Mouse (Mus musculus) E14TG2a.4 (cell line): ENCODE data around the gene Fkbp4.
"Not testable (repeated sequence)": the region's sequence is repeated elsewhere in the genome, so short reads cannot be mapped to it uniquely, and the experiment has no call there.

Experiments used
- H3K27me3 ChIP-seq: 2 replicates; pipeline ENCODE4 v1.6.1; 2014; ENCODE audit warnings: low read length, control low read depth; ENCODE audit not compliant: insufficient read depth
- H3K36me3 ChIP-seq: 2 replicates; pipeline ENCODE4 v1.6.1; 2014; ENCODE audit warnings: low read length, control low read depth; ENCODE audit not compliant: insufficient read depth
- H3K4me1 ChIP-seq: replicated peaks from 2 replicates; pipeline ENCODE4 v1.6.1; 2014; ENCODE audit warnings: low read depth, low read length, control low read depth
- H3K4me3 ChIP-seq: replicated peaks from 2 replicates; pipeline ENCODE4 v1.5.1; 2014; ENCODE audit warnings: mild to moderate bottlenecking, low read length
- H3K9me3 ChIP-seq: 2 replicates; pipeline ENCODE4 v1.6.1; 2014; ENCODE audit warnings: low read length, control low read depth
- CTCF ChIP-seq: conservative IDR thresholded peaks from 2 replicates; pipeline ENCODE4 v1.5.1; 2014; ENCODE audit warnings: low read length
- NANOG ChIP-seq: IDR thresholded peaks from 2 replicates; pipeline ENCODE4 v1.6.1; 2014; ENCODE audit warnings: borderline replicate concordance, low read length, mixed read lengths
- POU5F1 ChIP-seq: IDR thresholded peaks from 2 replicates; pipeline ENCODE4 v1.6.1; 2014; ENCODE audit warnings: low read length, borderline replicate concordance

Gene Fkbp4

GRCm38 (mm10) chr6:128397574-128398261 lies 40.8 kb downstream of the Fkbp4 start:
- peaks cover 19% of the 10 kb centered on the region for H3K27me3 ChIP-seq
- no peaks in the 10 kb centered on the region for H3K36me3 ChIP-seq
- TF ChIP-seq POU5F1 (no peak), CTCF (no peak), NANOG (no peak)
- no peak overlapping the region for H3K4me3 ChIP-seq
- H3K9me3 ChIP-seq, result no peaks in the 10 kb centered on the region
- H3K4me1 ChIP-seq, result peaks cover 11% of the 10 kb centered on the region; the same call in 1 of the 2 replicates

GRCm38 (mm10) chr6:128390683-128391082 lies 47.8 kb downstream of the Fkbp4 start:
- TF ChIP-seq NANOG (no peak), CTCF (no peak), POU5F1 (no peak)
- Histone ChIP-seq H3K36me3 (no peaks in the 10 kb centered on the region), H3K4me1 (0 out of 2 replicates have a peak, but pooled peaks cover 3% of the 10 kb centered on the region), H3K9me3 (no peaks in the 10 kb centered on the region), H3K4me3 (no peak overlapping the region), H3K27me3 (no peaks in the 10 kb centered on the region)

DNA sequence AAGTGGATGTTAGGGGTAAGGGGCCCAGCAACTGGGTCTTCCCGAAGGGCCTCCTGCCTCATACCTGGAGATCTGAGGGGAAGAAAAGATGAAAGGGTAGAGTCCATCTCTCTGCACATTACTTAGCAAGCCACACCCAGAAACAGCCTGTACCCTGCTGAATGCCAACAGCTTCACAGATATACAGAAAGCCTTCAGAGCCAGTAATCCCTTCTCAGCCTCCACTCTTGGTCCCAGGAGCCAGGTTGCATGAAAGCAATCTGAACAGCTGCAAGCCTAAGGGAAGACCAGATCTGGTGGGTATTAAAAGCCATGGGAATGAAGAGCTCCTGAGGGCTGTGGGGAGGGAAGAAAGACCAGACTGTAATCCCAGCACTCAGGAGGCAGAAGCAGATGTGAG lies 49.3 kb downstream of the Fkbp4 start:
- TF ChIP-seq POU5F1 (no peak), NANOG (no peak), CTCF (no peak)
- no peak overlapping the region for H3K4me3 ChIP-seq
- 0 out of 2 replicates have a peak, but pooled peaks cover 3% of the 10 kb centered on the region for H3K4me1 ChIP-seq

GRCm38 (mm10) chr6:128385026-128385425 lies 53.5 kb downstream of the Fkbp4 start:
- H3K9me3 ChIP-seq, result no peaks in the 10 kb centered on the region
- H3K27me3 ChIP-seq, result peaks cover 9% of the 10 kb centered on the region
- H3K4me1 ChIP-seq, result peaks cover 4% of the 10 kb centered on the region
- TF ChIP-seq POU5F1, result no peak
- no peak for TF ChIP-seq NANOG
- no peak for TF ChIP-seq CTCF
- H3K4me3 ChIP-seq, result no peak overlapping the region
- no peaks in the 10 kb centered on the region for H3K36me3 ChIP-seq

More for the DNA sequence above, 49.3 kb downstream of the Fkbp4 start:
- Histone ChIP-seq H3K36me3 (no peaks in the 10 kb centered on the region), H3K27me3 (no peaks in the 10 kb centered on the region), H3K9me3 (no peaks in the 10 kb centered on the region)

DNA sequence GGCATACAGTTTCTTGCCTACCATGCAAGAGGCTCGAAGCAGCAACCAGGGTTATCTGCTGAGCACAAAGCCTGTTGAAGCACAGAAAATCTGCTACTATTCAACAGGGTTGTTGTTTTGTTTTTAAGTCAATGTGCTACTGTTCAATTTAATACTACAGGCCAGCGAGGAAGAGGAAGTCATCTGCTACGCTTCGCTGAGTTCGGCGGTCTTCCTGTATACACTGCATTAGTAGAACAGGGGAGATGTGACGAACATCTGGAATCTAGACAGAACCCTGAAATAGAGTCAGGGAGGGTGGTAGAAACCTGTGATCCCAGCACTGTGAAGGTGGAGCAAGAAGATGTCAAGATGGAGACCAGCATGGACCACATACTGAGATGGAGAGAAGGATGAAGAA lies 54.7 kb downstream of the Fkbp4 start:
- Histone ChIP-seq H3K36me3 (no peaks in the 10 kb centered on the region), H3K27me3 (peaks cover 16% of the 10 kb centered on the region), H3K4me3 (no peak overlapping the region), H3K4me1 (peaks cover 10% of the 10 kb centered on the region), H3K9me3 (no peaks in the 10 kb centered on the region)
- TF ChIP-seq POU5F1, result no peak
- TF ChIP-seq NANOG, result no peak
- TF ChIP-seq CTCF, result no peak

DNA sequence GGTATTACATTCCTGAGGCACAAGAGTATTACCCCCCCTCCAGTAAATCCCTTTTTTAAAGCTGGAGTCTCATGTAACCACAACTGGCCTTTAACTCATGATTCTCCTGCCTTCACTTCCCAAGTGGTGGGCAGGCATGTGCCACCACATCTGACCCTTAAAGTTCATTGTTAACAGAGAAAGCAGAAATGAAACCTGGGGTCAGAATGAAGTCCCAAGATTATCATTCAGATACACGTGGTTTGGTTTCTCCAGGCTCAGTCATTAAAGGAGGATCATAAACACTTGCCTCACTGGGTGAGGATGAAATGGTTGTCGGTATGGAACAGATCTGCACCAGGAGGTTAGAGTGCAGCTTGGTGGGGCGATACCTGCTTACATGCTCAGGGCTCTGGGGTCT lies 57.2 kb downstream of the Fkbp4 start:
- Histone ChIP-seq H3K36me3 (peaks cover 8% of the 10 kb centered on the region), H3K4me3 (no peak overlapping the region), H3K9me3 (no peaks in the 10 kb centered on the region), H3K4me1 (peaks cover 7% of the 10 kb centered on the region), H3K27me3 (peaks cover 16% of the 10 kb centered on the region)
- TF ChIP-seq CTCF (no peak), NANOG (no peak), POU5F1 (no peak)

DNA sequence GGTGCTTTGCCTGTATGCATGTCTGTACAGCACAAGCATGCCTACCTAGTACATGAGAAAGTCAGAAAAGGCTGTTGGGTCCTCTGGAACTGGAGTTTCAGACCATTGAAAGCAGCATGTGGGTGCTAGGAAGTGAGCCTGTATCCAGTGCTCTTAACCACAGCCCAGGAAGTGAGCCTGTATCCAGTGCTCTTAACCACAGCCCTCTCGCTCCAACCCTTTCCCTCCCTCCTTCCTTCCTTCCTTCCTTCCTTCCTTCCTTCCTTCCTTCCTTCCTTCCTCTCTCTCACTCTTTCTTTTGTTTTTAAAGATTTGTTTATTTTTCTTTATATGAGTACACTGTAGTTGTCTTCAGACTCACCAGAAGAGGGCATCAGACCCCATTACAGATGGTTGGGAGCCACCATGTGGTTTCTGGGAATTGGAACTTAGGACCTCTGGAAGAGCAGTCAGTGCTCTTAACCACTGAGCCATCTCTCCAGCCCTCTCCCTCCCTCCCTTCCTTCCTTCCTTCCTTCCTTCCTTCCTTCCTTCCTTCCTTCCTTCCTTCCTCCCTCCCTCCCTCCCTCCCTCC lies 57.8 kb downstream of the Fkbp4 start:
- H3K4me3 ChIP-seq, H3K4me1 ChIP-seq, H3K9me3 ChIP-seq: not testable (repeated sequence)
- H3K27me3 ChIP-seq, result peaks cover 16% of the 10 kb centered on the region
- H3K36me3 ChIP-seq, result peaks cover 14% of the 10 kb centered on the region
